Mouse (Mus musculus) Patski (cell line): ENCODE data around the gene Tmem256. TPM values are rescaled to one million over a fixed set of nuclear protein-coding genes. Genes with fewer than 3 reads are reported as not detected.

Experiments
- ATAC-seq: fragments of 100-300 bp; one replicate; pipeline ENCODE4 v1.8.0; 2021
- CTCF ChIA-PET: fragments of 350-600 bp; sonication (Branson Sonifier 250); formaldehyde crosslinking; loops from one replicate; lab custom pipeline; 2022; ENCODE audit warnings: inconsistent platforms; lab: Charles Lee
- POLR2A ChIA-PET: fragments of 350-600 bp; sonication (Branson Sonifier 250); formaldehyde crosslinking; loops from one replicate; lab custom pipeline; 2022; ENCODE audit warnings: antibody characterized with exemption, inconsistent platforms; lab: Charles Lee
- DNase-seq: peaks from one replicate; pipeline ENCODE4 v3.0.0-alpha.2; 2011; ENCODE audit warnings: low read depth, low spot score
- H3K27me3 ChIP-seq: fragments of 371-371 bp; one replicate; pipeline ENCODE4 v1.5.1; 2021
- CTCF ChIP-seq: fragments of 100-300 bp; IDR thresholded peaks from one replicate; pipeline ENCODE4 v1.5.1; 2021
- in situ Hi-C: fragments of 300-500 bp; cut with MboI; formaldehyde crosslinking; loops from 3 replicates; pipeline ENCODE4 v1.11.1; 2018; ENCODE audit warnings: low pct_unique_long_range_greater_than_20kb, mixed read lengths
- polyA plus RNA-seq: library from polyadenylated mRNA; unstranded; gene quantifications from one replicate; pipeline ENCODE4 v1.2.3, GENCODE M21; 2021

Gene Tmem256
- polyA plus RNA-seq: 158 TPM

- in situ Hi-C loops: no loop called here
- H3K27me3 ChIP-seq: no peaks in the 10 kb centered on the region
- DNase-seq: peak; percentile 96
- POLR2A ChIA-PET: interaction anchor here (0.6 to 1.8 kb wide), 4 partner anchors 9 to 119 kb away, joined by 3 to 5 read pairs (median 4); no protein-coding TSS in a partner anchor
- CTCF ChIA-PET: no interaction called here
- peak; percentile 83 for ATAC-seq
- TF ChIP-seq CTCF: no peak
Observed at GRCm38 (mm10) chr11:69837952-69838713, at the start of gene Tmem256. Tmem256 (plus strand) TSS chr11:69838514.

GRCm38 (mm10) chr11:69789431-69789830 is 48.9 kb upstream of the Tmem256 start:
- DNase-seq (no peak), ATAC-seq (no peak)
- in situ Hi-C loops: no loop called here
- ChIA-PET CTCF (no interaction called here), POLR2A (interaction anchor here (0.9 to 1.7 kb wide), 3 partner anchors 11 to 32 kb away, joined by 3 to 5 read pairs (median 3); no protein-coding TSS in a partner anchor)
- no peaks in the 10 kb centered on the region for H3K27me3 ChIP-seq
- TF ChIP-seq CTCF: no peak

- ChIA-PET POLR2A (no interaction called here), CTCF (interaction anchor here (1.4 kb wide), 1 partner anchor 14 kb away, joined by 3 read pairs; the partner anchor contains the start of gene Tmem102)
- in situ Hi-C loops: no loop called here
- TF ChIP-seq CTCF: no peak
- ATAC-seq (no peak), DNase-seq (no peak)
- no peaks in the 10 kb centered on the region for H3K27me3 ChIP-seq
Observed at GRCm38 (mm10) chr11:69791420-69791819, 46.9 kb upstream of the Tmem256 start.

GRCm38 (mm10) chr11:69793429-69793828 is 44.9 kb upstream of the Tmem256 start:
- H3K27me3 ChIP-seq: no peaks in the 10 kb centered on the region
- CTCF ChIA-PET: interaction anchor here (1.3 kb wide), 1 partner anchor 15 kb away, joined by 3 read pairs; no protein-coding TSS in a partner anchor

GRCm38 (mm10) chr11:69795168-69795982 is 42.9 kb upstream of the Tmem256 start, which contains the start of gene Chrnb1:
Chrnb1 (minus strand) TSS chr11:69795943.
- peak; percentile 87 for DNase-seq
- CTCF ChIA-PET: interaction anchor here (1.5 kb wide), 1 partner anchor 11 kb away, joined by 3 read pairs; no protein-coding TSS in a partner anchor
- ATAC-seq: peak; percentile 99
- H3K27me3 ChIP-seq: no peaks in the 10 kb centered on the region
- in situ Hi-C loops: no loop called here
- TF ChIP-seq CTCF: no peak
- POLR2A ChIA-PET: interaction anchor here (0.6 kb wide), 1 partner anchor 37 kb away, joined by 3 read pairs; no protein-coding TSS in a partner anchor

More at GRCm38 (mm10) chr11:69793429-69793828, 44.9 kb upstream of the Tmem256 start:
- in situ Hi-C loops: no loop called here
- DNase-seq (no peak), ATAC-seq (no peak)
- no peak for TF ChIP-seq CTCF
- POLR2A ChIA-PET: no interaction called here

GRCm38 (mm10) chr11:69795983-69796435 is 42.3 kb upstream of the Tmem256 start:
- no peak for DNase-seq
- POLR2A ChIA-PET: no interaction called here

GRCm38 (mm10) chr11:69797924-69798323 is 40.4 kb upstream of the Tmem256 start:
- in situ Hi-C loops: no loop called here
- POLR2A ChIA-PET: no interaction called here
- CTCF ChIA-PET: interaction anchor here (0.8 kb wide), 1 partner anchor 13 kb away, joined by 3 read pairs; no protein-coding TSS in a partner anchor
- no peak for TF ChIP-seq CTCF
- no peak for DNase-seq
- H3K27me3 ChIP-seq: peaks cover 5% of the 10 kb centered on the region
- ATAC-seq: no peak

More at GRCm38 (mm10) chr11:69795983-69796435, 42.3 kb upstream of the Tmem256 start:
- TF ChIP-seq CTCF: no peak
- ATAC-seq: no peak
- H3K27me3 ChIP-seq: no peaks in the 10 kb centered on the region
- in situ Hi-C loops: no loop called here
- CTCF ChIA-PET: interaction anchor here (1.5 kb wide), 2 partner anchors 10 to 11 kb away, joined by 3 read pairs; no protein-coding TSS in a partner anchor

GRCm38 (mm10) chr11:69799394-69800137 is 38.7 kb upstream of the Tmem256 start:
- ChIA-PET POLR2A (no interaction called here), CTCF (interaction anchor here (1.1 kb wide), 1 partner anchor 10 kb away, joined by 3 read pairs; no protein-coding TSS in a partner anchor)
- peaks cover 5% of the 10 kb centered on the region for H3K27me3 ChIP-seq
- TF ChIP-seq CTCF: no peak
- in situ Hi-C loops: no loop called here
- ATAC-seq (no peak), DNase-seq (no peak)

GRCm38 (mm10) chr11:69800138-69800391 is 38.2 kb upstream of the Tmem256 start:
- no peak for TF ChIP-seq CTCF
- ATAC-seq (no peak), DNase-seq (no peak)
- in situ Hi-C loops: no loop called here
- H3K27me3 ChIP-seq: peaks cover 5% of the 10 kb centered on the region
- POLR2A ChIA-PET: no interaction called here
- CTCF ChIA-PET: interaction anchor here (1.1 kb wide), 1 partner anchor 10 kb away, joined by 3 read pairs; no protein-coding TSS in a partner anchor
